Mouse (Mus musculus) ovary, postnatal 14 days (tissue): Measurements from ENCODE around the gene Mtfr1l.
A peak's percentile ranks its signal among the peaks of the same experiment; 100 is the strongest.

ENCODE experiments used
- DNase-seq: peaks from one replicate; pipeline ENCODE4 v3.0.0; 2022; ENCODE audit warnings: low spot score

Gene Mtfr1l

DNA sequence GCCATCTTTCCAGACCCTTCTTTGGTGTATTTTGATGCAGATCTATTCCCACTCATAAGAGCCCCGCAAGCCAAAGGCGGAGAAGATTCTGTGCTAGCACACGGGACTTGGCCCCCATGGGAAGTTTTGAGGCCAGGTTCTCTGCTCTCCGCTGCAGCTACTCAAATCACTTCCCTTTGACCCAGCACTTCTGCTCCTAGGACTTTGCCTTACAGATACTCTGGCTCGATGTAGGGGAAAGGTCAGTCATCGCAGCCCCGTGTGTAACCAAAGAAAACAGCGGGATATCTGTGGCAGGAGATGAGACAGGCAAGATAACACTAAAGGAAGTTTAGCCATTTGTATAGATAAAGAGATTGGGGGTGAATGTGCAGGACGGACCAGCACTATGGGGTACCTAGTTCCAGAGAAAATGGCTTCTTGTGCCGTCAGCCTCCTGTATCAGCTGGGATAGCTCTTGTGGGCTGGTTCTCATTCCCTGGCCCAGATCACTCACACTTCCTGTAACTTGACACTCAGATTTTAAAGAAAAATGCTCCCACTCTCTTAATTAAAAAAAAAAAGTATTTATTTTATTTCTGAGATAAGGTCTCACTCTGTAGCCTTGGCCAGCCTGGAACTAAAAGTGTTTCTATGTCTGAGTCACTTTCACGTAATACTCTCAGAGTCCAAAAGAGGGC lies 45.1 kb downstream of the Mtfr1l start:
- no peak for DNase-seq

DNA sequence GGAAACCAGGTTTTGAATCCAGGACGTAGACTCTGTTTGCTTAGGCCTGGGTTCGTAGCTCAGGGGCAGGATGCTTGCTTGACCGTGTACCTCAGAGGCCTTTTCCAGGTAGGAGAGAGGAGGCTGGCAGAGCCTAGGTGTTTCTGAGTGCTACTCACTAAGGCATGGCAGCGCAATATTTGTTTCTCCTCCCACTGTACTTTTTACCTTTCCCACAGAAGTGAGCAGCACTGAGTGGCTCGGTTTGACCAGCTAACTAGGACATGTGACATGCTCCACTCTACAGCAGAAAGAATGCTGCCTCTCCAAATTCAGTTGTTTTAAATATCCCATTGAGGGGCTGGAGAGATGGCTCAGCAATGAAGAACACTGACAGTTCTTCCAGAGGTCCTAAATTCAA lies 47.0 kb downstream of the Mtfr1l start:
- DNase-seq = no peak

DNA sequence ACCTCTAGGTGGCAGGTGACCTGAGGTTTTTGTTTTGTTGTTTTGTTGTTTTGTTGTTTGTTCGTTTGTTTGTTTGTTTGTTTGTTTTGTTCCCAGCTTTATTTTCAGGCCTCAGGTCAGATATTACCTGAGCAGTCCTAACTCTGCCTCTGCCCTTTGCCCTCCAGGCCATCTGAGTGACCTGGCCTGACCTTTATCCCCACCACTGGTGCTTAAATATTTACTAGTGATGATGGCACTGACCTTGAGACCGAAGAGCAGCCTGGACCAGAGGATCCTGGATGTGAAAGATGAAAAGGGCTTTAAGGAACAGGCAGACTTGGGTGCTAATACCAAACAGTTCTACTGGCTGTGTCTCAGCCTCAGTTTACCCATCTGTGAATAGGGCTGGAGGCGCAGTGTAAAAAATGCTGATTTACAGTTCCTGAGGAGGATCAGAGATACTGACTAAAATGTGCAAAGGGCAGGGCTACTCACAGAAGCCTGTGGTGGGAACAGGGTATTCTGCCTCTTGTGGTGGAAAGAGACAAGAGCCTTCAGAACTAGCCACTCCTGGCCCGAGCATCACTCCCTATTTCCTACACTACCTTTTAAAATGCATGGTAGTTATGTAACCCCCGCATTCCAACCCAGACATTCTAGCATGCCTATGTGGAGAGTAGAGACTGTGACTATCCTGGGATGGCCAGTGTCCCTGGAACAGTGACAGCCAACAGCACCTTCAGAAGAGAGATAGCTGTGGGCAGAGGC lies 49.9 kb downstream of the Mtfr1l start:
- no peak for DNase-seq

DNA sequence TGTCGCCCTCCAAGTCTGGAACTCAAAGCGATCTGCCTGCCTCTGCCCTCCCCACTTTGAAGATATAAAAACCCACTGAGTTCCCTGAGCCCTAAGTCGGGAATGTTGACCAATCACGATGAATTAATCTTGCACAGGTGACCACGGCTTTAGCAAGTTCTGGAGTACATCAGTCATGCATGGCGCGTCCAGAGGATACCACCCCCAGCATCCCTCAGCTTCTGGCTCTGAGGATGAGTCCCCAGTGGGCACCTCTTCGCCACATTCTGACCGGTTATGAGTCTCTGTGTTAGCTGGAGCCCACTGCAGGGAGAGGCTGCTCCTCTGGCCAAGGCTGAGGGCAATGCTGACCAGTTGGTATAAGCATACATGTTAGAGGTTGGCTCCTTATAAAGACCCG lies 51.0 kb downstream of the Mtfr1l start:
- DNase-seq = no peak

DNA sequence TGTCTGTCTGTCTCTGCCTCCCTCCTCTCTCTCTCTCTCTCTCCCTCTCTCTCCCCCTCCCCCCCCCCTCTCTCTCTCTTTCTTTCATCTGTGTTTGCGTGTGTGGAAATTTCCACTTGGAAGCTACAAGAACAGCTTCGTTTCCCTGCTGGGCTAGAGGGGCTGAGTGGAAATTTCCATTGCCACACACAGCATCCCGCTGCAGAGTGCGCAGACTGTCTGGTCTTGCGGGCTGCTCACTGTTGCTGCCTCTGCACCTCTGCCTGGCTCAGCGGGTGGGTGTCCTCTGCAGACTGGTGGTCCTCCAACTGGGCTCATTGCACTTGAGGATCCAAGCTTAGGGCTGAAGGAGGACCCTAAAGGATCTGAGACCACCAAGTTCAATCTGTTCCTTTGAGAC lies 51.5 kb downstream of the Mtfr1l start:
- DNase-seq = no peak

DNA sequence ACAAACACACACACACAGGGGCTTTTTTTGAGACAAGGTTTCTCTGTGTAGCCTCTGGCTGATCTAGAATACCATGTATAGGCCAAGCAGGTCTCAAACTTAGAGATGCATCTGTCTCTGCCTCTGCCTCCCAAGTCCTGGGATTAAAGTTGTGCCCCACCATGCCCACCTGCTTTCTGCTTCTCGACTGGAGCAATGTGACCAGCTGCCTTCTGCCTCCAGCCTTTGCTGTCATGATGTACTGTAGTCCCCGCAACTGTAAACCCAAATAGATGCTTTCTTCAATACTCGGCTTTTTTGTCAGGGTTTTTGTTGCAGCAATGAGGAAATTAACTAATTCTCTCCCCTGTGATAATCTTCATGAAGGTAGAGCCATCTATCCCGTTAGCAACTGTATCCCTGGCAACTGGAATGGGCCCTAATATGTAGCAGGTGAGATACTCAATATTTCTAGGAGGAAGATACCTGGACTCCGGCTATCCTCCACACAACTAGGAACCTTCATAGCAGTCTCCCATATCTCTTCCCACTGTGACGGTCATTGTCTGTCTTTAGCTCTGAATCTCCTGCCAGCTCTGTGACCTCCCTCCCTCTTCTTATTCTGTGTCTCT lies 52.0 kb downstream of the Mtfr1l start:
- no peak for DNase-seq

DNA sequence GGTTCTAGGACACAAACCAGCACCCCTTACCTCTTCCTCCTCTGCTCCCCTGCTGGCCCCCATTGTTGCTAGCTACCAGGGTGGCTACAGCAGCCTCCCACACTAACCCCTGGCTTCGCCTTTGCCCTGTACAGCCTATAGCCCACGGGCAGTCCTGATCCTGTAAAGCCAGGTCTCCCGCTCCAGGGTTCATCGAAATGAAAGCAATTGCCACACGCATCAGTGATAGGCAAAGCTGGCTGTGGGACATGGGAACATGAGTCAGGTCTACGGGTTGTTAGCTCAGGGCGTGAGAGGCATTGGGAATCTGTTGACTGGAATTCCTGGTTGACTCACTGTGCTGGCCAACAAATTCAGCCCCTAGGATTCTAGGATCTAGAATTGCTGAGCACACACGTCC lies 52.7 kb downstream of the Mtfr1l start:
- DNase-seq = no peak

DNA sequence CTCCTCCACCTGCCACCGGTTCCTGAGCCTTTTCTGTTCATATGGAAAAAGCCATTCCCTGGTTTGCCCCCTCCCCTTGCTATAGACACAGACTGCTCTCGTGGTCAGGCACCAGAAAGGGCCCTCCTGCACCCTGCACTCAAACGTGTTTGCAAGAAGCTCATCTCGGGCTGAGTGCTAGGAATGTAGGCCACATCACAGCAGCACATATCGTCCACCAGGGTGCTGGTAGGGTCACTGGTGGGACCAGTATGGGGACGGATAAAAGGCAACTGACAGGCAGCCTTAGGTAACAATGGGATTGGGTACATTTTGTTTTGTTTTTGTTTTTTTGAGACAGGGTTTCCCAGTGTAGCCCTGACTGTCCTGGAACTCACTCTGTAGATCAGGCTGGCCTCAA lies 53.9 kb downstream of the Mtfr1l start:
- no peak for DNase-seq

DNA sequence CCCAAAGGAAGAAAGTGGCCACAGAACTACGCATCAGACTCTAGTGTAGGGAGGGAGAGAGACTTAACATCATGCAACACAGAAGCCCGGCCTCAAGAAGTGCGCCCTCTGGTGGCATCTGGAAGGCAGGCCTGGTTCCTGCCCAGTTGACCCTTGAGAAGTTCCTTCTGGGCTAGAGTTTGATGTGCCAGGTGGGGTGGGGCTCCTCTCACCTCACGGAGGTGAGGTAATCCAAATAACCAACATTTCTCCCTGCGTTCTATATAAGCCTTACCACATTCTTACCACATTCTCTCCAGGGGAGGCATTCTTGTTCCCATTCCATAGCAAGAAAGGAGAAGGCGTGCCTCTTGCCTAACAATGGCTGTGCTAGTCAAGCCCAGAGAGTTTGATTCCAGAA lies 54.3 kb downstream of the Mtfr1l start:
- DNase-seq = peak; percentile 65

DNA sequence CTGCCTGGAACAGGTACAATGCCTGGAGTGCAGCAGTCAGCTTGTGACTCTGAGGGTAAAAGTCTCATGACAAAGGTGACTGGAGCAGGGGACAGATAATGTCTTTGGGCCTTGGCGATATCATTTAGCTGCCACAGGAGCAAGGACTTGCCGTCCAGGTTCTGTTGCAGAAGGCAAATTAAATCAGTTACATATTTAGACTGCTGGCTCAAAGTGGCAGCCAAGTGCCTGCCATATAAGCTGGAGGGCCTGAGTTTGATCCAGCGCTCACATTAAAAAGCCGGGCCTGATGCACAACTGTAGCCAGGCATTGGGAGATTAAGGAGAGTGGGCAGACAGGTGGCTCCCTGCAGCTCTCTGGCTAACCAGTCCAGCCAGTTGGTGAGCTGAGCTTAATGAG lies 55.3 kb downstream of the Mtfr1l start:
- no peak for DNase-seq

DNA sequence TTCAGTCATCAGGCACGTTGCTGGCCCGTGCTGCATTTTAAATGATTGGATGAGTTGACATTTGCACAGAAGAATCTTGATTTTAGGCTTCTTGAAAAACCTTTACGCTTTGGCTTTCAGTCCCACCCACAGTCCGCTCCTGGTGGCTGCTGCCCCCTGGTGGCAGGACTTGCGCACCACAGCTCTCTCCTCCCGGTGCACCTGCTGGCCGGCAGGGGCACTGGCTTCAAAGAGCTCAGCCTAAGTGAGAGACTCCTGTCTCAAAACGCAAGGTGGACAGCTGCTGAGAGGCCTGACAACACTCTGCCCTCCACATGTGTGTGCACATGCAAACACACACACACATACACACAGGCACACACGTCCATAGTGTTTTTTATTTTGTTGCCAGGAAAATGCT lies 57.2 kb downstream of the Mtfr1l start:
- peak; percentile 98 for DNase-seq

DNA sequence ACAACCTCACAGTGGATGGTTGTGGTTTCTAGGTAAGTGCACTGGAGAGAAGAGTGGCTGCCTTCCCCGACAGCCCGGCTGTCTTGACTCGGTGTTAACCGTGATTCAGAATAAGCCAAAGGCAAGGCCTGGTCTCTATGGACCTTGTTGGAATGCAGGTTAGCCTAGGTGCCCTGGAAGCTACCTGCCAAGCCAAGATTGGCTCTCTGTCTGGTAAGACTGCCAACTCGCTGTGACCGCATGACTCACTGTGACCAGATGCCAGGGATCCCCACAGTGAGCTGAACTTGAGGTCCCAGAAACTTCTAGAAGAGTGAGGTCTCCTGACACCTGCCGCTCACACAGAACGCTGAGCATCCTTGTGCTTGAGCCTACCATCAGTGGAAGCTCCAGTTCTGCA lies 58.3 kb downstream of the Mtfr1l start:
- no peak for DNase-seq
